Mouse (Mus musculus): ENCODE results near the gene Slc5a11. TPM values are rescaled to one million over a fixed set of nuclear protein-coding genes. Genes with fewer than 3 reads are reported as not detected.
A peak's percentile ranks its signal among the peaks of the same experiment; 100 is the strongest.

Slc5a11 gene
- polyA plus RNA-seq, 1 experiment from 2014 or later = 0.50 TPM

DNA sequence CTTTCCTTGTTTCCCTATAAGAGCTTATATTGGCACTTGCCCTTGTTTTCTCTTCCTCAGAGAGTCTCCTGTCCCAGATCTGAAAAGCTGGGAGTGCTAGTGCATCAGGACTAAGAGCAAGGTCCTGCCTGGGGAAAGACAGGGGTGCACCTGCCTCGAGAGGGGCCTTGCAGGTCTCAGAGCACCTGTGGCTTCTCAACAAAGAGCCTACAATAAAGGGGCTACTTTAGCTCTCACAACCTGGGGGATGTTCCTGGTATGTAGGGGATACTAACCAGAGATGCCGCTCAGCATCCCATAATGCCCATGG is 6.0 kb downstream of the Slc5a11 start:
- Histone ChIP-seq H3K27ac (ENCODE audit: low read depth, low read length) (no peak overlapping the region), H3K9ac (ENCODE audit: low read depth, low read length) (no peak overlapping the region), H3K4me3 (ENCODE audit: low read length) (no peak overlapping the region), H3K4me1 (ENCODE audit: control insufficient read depth, insufficient read depth, low read depth, low read length) (peaks cover 2% of the 10 kb centered on the region; the same call in 1 of the 2 replicates), H3K4me2 (ENCODE audit: low read length) (no peak overlapping the region), H3K9me3 (ENCODE audit: control insufficient read depth, low read length) (no peaks in the 10 kb centered on the region), H3K36me3 (ENCODE audit: control insufficient read depth, insufficient read depth, low read length) (no peaks in the 10 kb centered on the region), H3K27me3 (replicated peaks; ENCODE audit: control insufficient read depth, insufficient read depth, low read length) (no peaks in the 10 kb centered on the region)
- no peak for ATAC-seq
- 82% methylated on average over 2 of the region's 2 CpGs for WGBS

GRCm38 (mm10) chr7:123224076-123224475 is 9.5 kb downstream of the Slc5a11 start:
- ATAC-seq = no peak
- Histone ChIP-seq H3K27ac (ENCODE audit: low read depth, low read length) (no peak overlapping the region), H3K4me2 (ENCODE audit: low read length) (no peak overlapping the region), H3K4me1 (ENCODE audit: control insufficient read depth, insufficient read depth, low read depth, low read length) (no peaks in the 10 kb centered on the region), H3K9ac (ENCODE audit: low read depth, low read length) (no peak overlapping the region), H3K9me3 (ENCODE audit: control insufficient read depth, low read length) (no peaks in the 10 kb centered on the region), H3K36me3 (ENCODE audit: control insufficient read depth, insufficient read depth, low read length) (no peaks in the 10 kb centered on the region), H3K4me3 (ENCODE audit: low read length) (no peak overlapping the region), H3K27me3 (replicated peaks; ENCODE audit: control insufficient read depth, insufficient read depth, low read length) (no peaks in the 10 kb centered on the region)
- WGBS = 70% methylated on average over 9 of the region's 9 CpGs

- Histone ChIP-seq H3K4me3 (ENCODE audit: low read length) (no peak overlapping the region), H3K27me3 (replicated peaks; ENCODE audit: control insufficient read depth, insufficient read depth, low read length) (no peaks in the 10 kb centered on the region), H3K27ac (ENCODE audit: low read depth, low read length) (no peak overlapping the region), H3K4me1 (ENCODE audit: control insufficient read depth, insufficient read depth, low read depth, low read length) (no peaks in the 10 kb centered on the region), H3K36me3 (ENCODE audit: control insufficient read depth, insufficient read depth, low read length) (no peaks in the 10 kb centered on the region), H3K9me3 (ENCODE audit: control insufficient read depth, low read length) (no peaks in the 10 kb centered on the region), H3K4me2 (ENCODE audit: low read length) (no peak overlapping the region), H3K9ac (ENCODE audit: low read depth, low read length) (no peak overlapping the region)
- ATAC-seq = no peak
- 87% methylated on average over 4 of the region's 4 CpGs for WGBS
Measured at GRCm38 (mm10) chr7:123225159-123225558, 10.6 kb downstream of the Slc5a11 start.

DNA sequence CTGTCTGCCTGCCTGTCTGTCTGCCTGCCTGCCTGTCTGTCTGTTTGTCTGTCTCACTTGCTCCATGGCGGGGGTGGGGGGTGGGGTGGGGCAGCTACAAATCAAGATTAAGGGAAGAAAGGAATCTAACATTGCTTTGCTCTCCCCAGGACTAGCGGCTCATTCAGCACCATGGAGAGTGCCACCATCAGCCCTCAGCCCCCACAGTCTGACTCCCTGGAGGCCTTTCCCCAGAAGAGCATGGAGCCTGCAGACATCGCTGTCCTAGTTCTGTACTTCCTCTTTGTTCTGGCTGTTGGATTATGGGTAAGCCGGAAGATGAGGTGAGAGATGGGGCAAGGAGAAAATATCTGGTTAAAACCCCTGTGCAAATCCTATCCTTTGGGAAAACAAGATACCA is 20.9 kb downstream of the Slc5a11 start:
- Histone ChIP-seq H3K36me3 (ENCODE audit: control insufficient read depth, insufficient read depth, low read length) (no peaks in the 10 kb centered on the region), H3K4me1 (ENCODE audit: control insufficient read depth, insufficient read depth, low read depth, low read length) (peaks cover 5% of the 10 kb centered on the region; the same call in 1 of the 2 replicates), H3K9ac (ENCODE audit: low read depth, low read length) (no peak overlapping the region), H3K27ac (ENCODE audit: low read depth, low read length) (no peak overlapping the region), H3K27me3 (replicated peaks; ENCODE audit: control insufficient read depth, insufficient read depth, low read length) (no peaks in the 10 kb centered on the region), H3K4me3 (ENCODE audit: low read length) (no peak overlapping the region), H3K9me3 (ENCODE audit: control insufficient read depth, low read length) (no peaks in the 10 kb centered on the region), H3K4me2 (ENCODE audit: low read length) (no peak overlapping the region)
- no peak for ATAC-seq
- whole genome bisulfite sequencing = 35% methylated on average over 4 of the region's 4 CpGs

- Histone ChIP-seq H3K4me3 (ENCODE audit: low read length) (no peak overlapping the region), H3K4me2 (ENCODE audit: low read length) (no peak overlapping the region), H3K36me3 (ENCODE audit: control insufficient read depth, insufficient read depth, low read length) (no peaks in the 10 kb centered on the region), H3K27ac (ENCODE audit: low read depth, low read length) (no peak overlapping the region), H3K27me3 (replicated peaks; ENCODE audit: control insufficient read depth, insufficient read depth, low read length) (no peaks in the 10 kb centered on the region), H3K4me1 (ENCODE audit: control insufficient read depth, insufficient read depth, low read depth, low read length) (peaks cover 5% of the 10 kb centered on the region; the same call in 1 of the 2 replicates), H3K9me3 (ENCODE audit: control insufficient read depth, low read length) (no peaks in the 10 kb centered on the region), H3K9ac (ENCODE audit: low read depth, low read length) (no peak overlapping the region)
- 42% methylated on average over 4 of the region's 4 CpGs for WGBS
- ATAC-seq = peak; percentile 94
Measured at GRCm38 (mm10) chr7:123238621-123239020, 24.0 kb downstream of the Slc5a11 start.

DNA sequence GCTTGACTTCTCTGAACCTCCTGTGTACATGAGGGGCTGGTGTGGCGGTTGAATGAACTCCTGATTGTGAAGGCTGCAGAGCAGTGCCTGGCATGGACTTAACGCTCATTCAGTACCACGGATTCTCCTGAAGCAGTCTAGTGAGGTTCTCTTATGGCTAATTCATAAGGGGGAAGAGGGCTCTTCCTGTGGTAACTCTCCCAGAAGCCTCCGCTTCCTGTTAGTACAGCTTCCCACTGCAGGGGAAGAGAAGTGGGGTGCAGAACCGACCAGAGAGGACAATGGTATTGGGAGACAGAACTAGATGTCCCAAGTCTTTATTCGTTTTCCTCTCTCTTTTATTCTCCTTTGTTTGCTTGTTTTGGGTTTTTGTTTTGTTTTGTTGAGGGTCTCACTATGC is 25.5 kb downstream of the Slc5a11 start:
- no peak for ATAC-seq
- Histone ChIP-seq H3K27me3 (replicated peaks; ENCODE audit: control insufficient read depth, insufficient read depth, low read length) (no peaks in the 10 kb centered on the region), H3K9me3 (ENCODE audit: control insufficient read depth, low read length) (no peaks in the 10 kb centered on the region), H3K27ac (ENCODE audit: low read depth, low read length) (no peak overlapping the region), H3K4me3 (ENCODE audit: low read length) (no peak overlapping the region), H3K4me1 (ENCODE audit: control insufficient read depth, insufficient read depth, low read depth, low read length) (peaks cover 5% of the 10 kb centered on the region; the same call in 1 of the 2 replicates), H3K36me3 (ENCODE audit: control insufficient read depth, insufficient read depth, low read length) (no peaks in the 10 kb centered on the region), H3K4me2 (ENCODE audit: low read length) (no peak overlapping the region), H3K9ac (ENCODE audit: low read depth, low read length) (no peak overlapping the region)
- WGBS = 79% methylated on average over 6 of the region's 6 CpGs

DNA sequence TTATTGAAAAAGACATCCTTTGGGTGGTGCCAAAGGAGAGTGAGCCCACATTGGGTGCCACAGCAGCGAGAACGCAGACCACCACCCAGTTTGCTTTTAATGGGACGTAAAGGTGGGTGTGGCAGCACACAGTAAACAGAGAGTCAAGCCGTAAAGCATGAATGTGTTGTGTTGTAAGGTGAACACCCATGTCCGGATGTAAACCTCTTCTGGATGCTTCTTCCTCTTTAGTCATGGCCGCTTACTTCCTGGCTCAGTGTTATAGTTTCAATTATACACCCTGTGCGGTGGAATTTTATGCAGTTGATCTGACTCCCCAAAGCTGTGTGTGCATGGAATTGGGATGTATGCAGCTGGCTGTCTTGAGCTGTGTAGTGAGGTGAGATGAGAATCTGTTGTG is 27.7 kb downstream of the Slc5a11 start:
- Histone ChIP-seq H3K9ac (ENCODE audit: low read depth, low read length) (no peak overlapping the region), H3K4me2 (ENCODE audit: low read length) (no peak overlapping the region), H3K4me1 (ENCODE audit: control insufficient read depth, insufficient read depth, low read depth, low read length) (peaks cover 5% of the 10 kb centered on the region; the same call in 1 of the 2 replicates), H3K4me3 (ENCODE audit: low read length) (no peak overlapping the region), H3K9me3 (ENCODE audit: control insufficient read depth, low read length) (no peaks in the 10 kb centered on the region), H3K27me3 (replicated peaks; ENCODE audit: control insufficient read depth, insufficient read depth, low read length) (no peaks in the 10 kb centered on the region), H3K27ac (ENCODE audit: low read depth, low read length) (no peak overlapping the region), H3K36me3 (ENCODE audit: control insufficient read depth, insufficient read depth, low read length) (no peaks in the 10 kb centered on the region)
- ATAC-seq = no peak
- WGBS = 88% methylated on average over 7 of the region's 7 CpGs

GRCm38 (mm10) chr7:123244833-123245232 is 30.3 kb downstream of the Slc5a11 start:
- H3K9ac ChIP-seq (ENCODE audit: low read depth, low read length) = no peak overlapping the region
- no peaks in the 10 kb centered on the region for H3K36me3 ChIP-seq (ENCODE audit: control insufficient read depth, insufficient read depth, low read length)
- H3K27ac ChIP-seq (ENCODE audit: low read depth, low read length) = no peak overlapping the region
- 88% methylated on average over 1 of the region's 1 CpGs for WGBS
- ATAC-seq = no peak
- H3K27me3 ChIP-seq (replicated peaks; ENCODE audit: control insufficient read depth, insufficient read depth, low read length) = no peaks in the 10 kb centered on the region
- no peaks in the 10 kb centered on the region for H3K9me3 ChIP-seq (ENCODE audit: control insufficient read depth, low read length)
- H3K4me3 ChIP-seq (ENCODE audit: low read length) = no peak overlapping the region
- no peaks in the 10 kb centered on the region for H3K4me1 ChIP-seq (ENCODE audit: control insufficient read depth, insufficient read depth, low read depth, low read length)
- no peak overlapping the region for H3K4me2 ChIP-seq (ENCODE audit: low read length)

GRCm38 (mm10) chr7:123246504-123247084 is 32.0 kb downstream of the Slc5a11 start:
- Histone ChIP-seq H3K4me1 (ENCODE audit: control insufficient read depth, insufficient read depth, low read depth, low read length) (no peaks in the 10 kb centered on the region), H3K9ac (ENCODE audit: low read depth, low read length) (no peak overlapping the region), H3K9me3 (ENCODE audit: control insufficient read depth, low read length) (no peaks in the 10 kb centered on the region), H3K36me3 (ENCODE audit: control insufficient read depth, insufficient read depth, low read length) (no peaks in the 10 kb centered on the region), H3K4me3 (ENCODE audit: low read length) (no peak overlapping the region), H3K27me3 (replicated peaks; ENCODE audit: control insufficient read depth, insufficient read depth, low read length) (no peaks in the 10 kb centered on the region), H3K4me2 (ENCODE audit: low read length) (no peak overlapping the region), H3K27ac (ENCODE audit: low read depth, low read length) (no peak overlapping the region)
- WGBS = 60% methylated on average over 4 of the region's 4 CpGs
- ATAC-seq = no peak

DNA sequence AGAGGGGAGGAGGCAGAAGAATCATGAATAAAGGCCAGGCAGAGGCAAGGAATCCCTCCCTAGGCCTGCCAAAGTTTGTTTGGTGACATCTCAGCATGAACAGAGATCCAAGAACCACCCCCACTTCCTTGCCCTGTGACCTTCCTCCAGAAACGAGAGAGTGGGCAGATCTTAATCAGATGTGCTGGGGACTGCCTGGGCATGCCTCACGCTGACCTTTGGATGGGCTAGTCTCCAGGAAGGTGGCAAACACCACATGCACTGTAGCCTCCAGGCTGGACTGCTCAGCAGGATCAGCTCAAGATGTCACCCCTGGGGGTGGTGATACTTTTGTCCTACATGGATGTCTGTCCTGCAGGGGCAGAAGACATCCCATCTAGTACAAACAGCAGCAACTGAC is 33.6 kb downstream of the Slc5a11 start:
- H3K4me3 ChIP-seq (ENCODE audit: low read length) = no peak overlapping the region
- WGBS = 58% methylated on average over 2 of the region's 2 CpGs
- no peaks in the 10 kb centered on the region for H3K4me1 ChIP-seq (ENCODE audit: control insufficient read depth, insufficient read depth, low read depth, low read length)
- H3K4me2 ChIP-seq (ENCODE audit: low read length) = no peak overlapping the region
- no peak overlapping the region for H3K9ac ChIP-seq (ENCODE audit: low read depth, low read length)
- no peaks in the 10 kb centered on the region for H3K36me3 ChIP-seq (ENCODE audit: control insufficient read depth, insufficient read depth, low read length)
- ATAC-seq = no peak
- H3K27ac ChIP-seq (ENCODE audit: low read depth, low read length) = no peak overlapping the region
- H3K27me3 ChIP-seq (replicated peaks; ENCODE audit: control insufficient read depth, insufficient read depth, low read length) = no peaks in the 10 kb centered on the region
- no peaks in the 10 kb centered on the region for H3K9me3 ChIP-seq (ENCODE audit: control insufficient read depth, low read length)
